Mouse (Mus musculus) stomach, postnatal 0 days (tissue): ENCODE measurements at regions not wholly inside any gene's neighbourhood (a gene's known extent, or its start where the extent isn't known, plus 50 kb on each side); places are given as distances from the start of the nearest gene placed in this dataset.

ENCODE experiments used
- ATAC-seq: fragments of 200-750 bp; cut with Nextera tagmentation; 2 replicates; pipeline ENCODE4 v1.8.0; 2017; ENCODE audit not compliant: low FRiP score, low TSS enrichment
- DNase-seq: peaks from one replicate; pipeline ENCODE4 v3.0.0-alpha.2; 2016; ENCODE audit warnings: low spot score
- H3K27ac ChIP-seq: fragments of 300-500 bp; sonication (generic); replicated peaks from 2 replicates; pipeline ENCODE4 v1.5.1; 2014; ENCODE audit warnings: mild to moderate bottlenecking, control low read depth
- H3K27me3 ChIP-seq: fragments of 300-500 bp; sonication (generic); 2 replicates; pipeline ENCODE4 v1.6.1; 2014; ENCODE audit warnings: low read length; ENCODE audit not compliant: control insufficient read depth, insufficient read depth
- H3K36me3 ChIP-seq: fragments of 300-500 bp; sonication (generic); 2 replicates; pipeline ENCODE4 v1.6.1; 2014; ENCODE audit warnings: low read length, mixed read lengths; ENCODE audit not compliant: control insufficient read depth, insufficient read depth
- H3K4me1 ChIP-seq: fragments of 300-500 bp; sonication (generic); replicated peaks from 2 replicates; pipeline ENCODE4 v1.6.1; 2014; ENCODE audit warnings: antibody characterized with exemption; ENCODE audit not compliant: control insufficient read depth, insufficient read depth
- H3K4me2 ChIP-seq: fragments of 300-500 bp; sonication (generic); replicated peaks from 2 replicates; pipeline ENCODE4 v1.6.1; 2014; ENCODE audit warnings: low read depth, mild to moderate bottlenecking, control low read depth, moderate library complexity
- H3K4me3 ChIP-seq: fragments of 300-500 bp; sonication (generic); 2 replicates; pipeline ENCODE4 v1.5.1; 2014; ENCODE audit warnings: low read depth, low read length, control low read depth
- H3K9ac ChIP-seq: fragments of 300-500 bp; sonication (generic); 2 replicates; pipeline ENCODE4 v1.6.1; 2014; ENCODE audit warnings: mild to moderate bottlenecking, low read length, control low read depth, mixed read lengths
- H3K9me3 ChIP-seq: fragments of 300-500 bp; sonication (generic); 2 replicates; pipeline ENCODE4 v1.6.1; 2016; ENCODE audit warnings: low read length; ENCODE audit not compliant: control insufficient read depth
- CTCF ChIP-seq: IDR thresholded peaks from 2 replicates; pipeline ENCODE4 v1.5.1; 2016; ENCODE audit warnings: antibody characterized with exemption, low read depth, mild to moderate bottlenecking, moderate library complexity
- EP300 ChIP-seq: optimal IDR thresholded peaks from 2 replicates; pipeline ENCODE3; 2016; ENCODE audit warnings: antibody characterized with exemption
- WGBS: fragments of 180-500 bp; shearing (Covaris S2); extraction: QIAGEN DNeasy Blood & Tissue Kit; methylation state at CpG from one replicate; pipeline ENCODE4 v1.1.7; 2014; 5-methylcytosine and 5-hydroxymethylcytosine counted together

DNA sequence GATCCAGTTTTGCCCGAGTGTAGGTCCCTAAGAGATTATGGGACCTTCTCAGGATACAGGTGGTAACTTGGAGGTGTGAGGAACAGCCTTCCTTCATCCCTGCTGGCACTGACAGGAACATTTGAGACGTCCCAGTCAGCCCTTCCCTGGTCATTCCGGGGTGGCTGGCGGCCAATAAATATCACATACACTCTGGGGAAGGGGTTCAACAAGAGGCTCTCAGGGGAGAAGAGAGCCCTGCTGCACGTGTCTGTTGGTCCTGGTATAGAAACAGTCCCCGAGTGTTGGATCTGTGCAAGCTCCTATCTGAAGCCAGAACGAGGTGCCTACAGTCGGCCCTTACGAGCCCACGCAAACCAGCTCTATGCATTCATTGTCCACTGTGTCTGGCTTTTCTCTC, 94.1 kb upstream of the Lemd2 start:
- DNase-seq, result no peak
- H3K4me2 ChIP-seq, result no peak overlapping the region
- no peak for TF ChIP-seq EP300
- TF ChIP-seq CTCF, result no peak
- WGBS, result 63% methylated on average over 10 of the region's 10 CpGs
- H3K4me1 ChIP-seq, result no peaks in the 10 kb centered on the region
- no peaks in the 10 kb centered on the region for H3K9me3 ChIP-seq
- no peak overlapping the region for H3K4me3 ChIP-seq
- H3K9ac ChIP-seq, result no peak overlapping the region
- no peaks in the 10 kb centered on the region for H3K36me3 ChIP-seq
- H3K27me3 ChIP-seq, result no peaks in the 10 kb centered on the region
- no peak overlapping the region for H3K27ac ChIP-seq
- ATAC-seq, result no peak

DNA sequence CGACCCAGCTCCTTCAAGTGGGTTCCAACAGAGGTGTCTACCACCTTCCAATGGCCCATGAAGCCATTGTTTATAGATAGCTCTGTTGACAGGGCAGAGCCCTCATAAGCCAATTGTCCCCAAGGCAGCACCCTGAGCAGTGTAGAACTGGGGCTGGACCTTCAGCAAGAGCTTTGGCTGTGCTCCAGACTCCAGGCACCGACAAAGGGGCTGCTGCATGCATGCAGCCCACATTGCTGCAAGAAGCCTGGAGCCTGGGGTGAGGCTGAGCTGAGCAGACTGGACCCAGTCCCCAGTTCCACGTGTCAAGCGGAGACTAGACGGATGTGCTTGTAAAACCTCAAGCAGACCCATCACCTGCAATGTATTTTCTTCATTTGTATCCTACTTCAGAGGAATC, 91.9 kb upstream of the Lemd2 start:
- H3K27ac ChIP-seq, result no peak overlapping the region
- DNase-seq (no peak), ATAC-seq (no peak)
- no peaks in the 10 kb centered on the region for H3K27me3 ChIP-seq
- no peaks in the 10 kb centered on the region for H3K36me3 ChIP-seq
- no peak for TF ChIP-seq CTCF
- TF ChIP-seq EP300, result no peak
- no peaks in the 10 kb centered on the region for H3K9me3 ChIP-seq
- H3K9ac ChIP-seq, result no peak overlapping the region
- H3K4me3 ChIP-seq, result no peak overlapping the region
- H3K4me1 ChIP-seq, result no peaks in the 10 kb centered on the region
- 82% methylated on average over 5 of the region's 5 CpGs for WGBS
- no peak overlapping the region for H3K4me2 ChIP-seq

DNA sequence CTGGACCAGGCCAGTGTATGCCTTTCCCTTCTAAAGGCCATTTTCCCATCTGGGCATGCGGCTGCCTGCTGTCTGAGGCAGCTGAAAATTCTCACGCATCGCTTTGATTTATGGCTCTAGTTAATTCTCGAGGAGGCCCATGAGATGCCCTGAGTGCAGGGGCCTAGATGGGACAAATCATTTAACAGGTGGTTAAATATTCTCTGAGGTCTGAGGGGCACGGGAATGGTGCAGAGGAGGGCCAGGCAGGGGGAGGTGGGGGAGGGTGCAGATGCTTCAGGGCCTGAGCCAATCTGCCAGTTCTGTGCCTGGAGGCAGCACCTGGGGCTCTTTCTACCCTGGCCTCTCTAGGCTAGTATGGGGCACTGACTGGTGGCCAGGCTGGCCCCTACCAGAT, 89.9 kb upstream of the Lemd2 start:
- ATAC-seq (no peak), DNase-seq (no peak)
- 0 out of 2 replicates have a peak, but pooled peaks cover 3% of the 10 kb centered on the region for H3K9me3 ChIP-seq
- no peak overlapping the region for H3K27ac ChIP-seq
- 38% methylated on average over 5 of the region's 5 CpGs for whole genome bisulfite sequencing
- H3K9ac ChIP-seq, result no peak overlapping the region
- H3K4me2 ChIP-seq, result no peak overlapping the region
- no peaks in the 10 kb centered on the region for H3K4me1 ChIP-seq
- no peak overlapping the region for H3K4me3 ChIP-seq
- TF ChIP-seq EP300 (no peak), CTCF (no peak)
- H3K36me3 ChIP-seq, result no peaks in the 10 kb centered on the region
- H3K27me3 ChIP-seq, result no peaks in the 10 kb centered on the region

DNA sequence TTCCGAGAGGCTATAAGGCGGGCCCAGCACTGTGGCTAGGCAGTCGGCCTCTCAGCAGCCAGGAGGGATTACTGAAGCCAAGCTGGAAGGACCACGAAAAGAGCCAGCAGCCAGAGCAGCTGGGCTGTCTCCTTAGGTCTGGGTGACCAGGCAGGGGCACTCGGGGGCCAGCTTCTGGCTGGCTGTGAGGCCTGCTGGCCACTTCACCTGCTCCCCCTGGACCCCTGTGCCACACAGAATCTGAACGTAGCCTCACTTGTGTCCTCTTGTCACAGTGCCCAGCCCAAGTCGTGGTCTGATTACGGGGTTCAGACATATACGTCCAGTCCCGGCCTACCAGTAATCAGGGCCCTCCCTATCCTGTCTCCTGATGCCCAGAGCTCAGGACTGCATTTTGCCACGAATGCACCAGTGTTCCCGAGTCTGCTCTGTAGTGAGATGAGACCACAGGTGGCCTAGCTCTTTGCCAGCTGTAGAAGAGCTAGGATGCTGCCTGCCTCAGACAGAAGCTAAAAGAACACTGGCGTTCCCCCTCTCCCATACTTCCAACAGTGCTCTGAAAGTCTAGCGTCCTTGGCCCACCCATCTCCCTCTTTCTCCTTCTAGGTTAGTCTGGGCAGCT, 89.4 kb upstream of the Lemd2 start:
- H3K27ac ChIP-seq, result no peak overlapping the region
- DNase-seq, result no peak
- TF ChIP-seq EP300, result no peak
- no peak for TF ChIP-seq CTCF
- no peak for ATAC-seq
- 72% methylated on average over 14 of the region's 14 CpGs for WGBS
- H3K9ac ChIP-seq, result no peak overlapping the region
- H3K27me3 ChIP-seq, result no peaks in the 10 kb centered on the region
- no peaks in the 10 kb centered on the region for H3K4me1 ChIP-seq
- H3K36me3 ChIP-seq, result no peaks in the 10 kb centered on the region
- H3K4me3 ChIP-seq, result no peak overlapping the region
- H3K9me3 ChIP-seq, result 0 out of 2 replicates have a peak, but pooled peaks cover 3% of the 10 kb centered on the region
- H3K4me2 ChIP-seq, result no peak overlapping the region

DNA sequence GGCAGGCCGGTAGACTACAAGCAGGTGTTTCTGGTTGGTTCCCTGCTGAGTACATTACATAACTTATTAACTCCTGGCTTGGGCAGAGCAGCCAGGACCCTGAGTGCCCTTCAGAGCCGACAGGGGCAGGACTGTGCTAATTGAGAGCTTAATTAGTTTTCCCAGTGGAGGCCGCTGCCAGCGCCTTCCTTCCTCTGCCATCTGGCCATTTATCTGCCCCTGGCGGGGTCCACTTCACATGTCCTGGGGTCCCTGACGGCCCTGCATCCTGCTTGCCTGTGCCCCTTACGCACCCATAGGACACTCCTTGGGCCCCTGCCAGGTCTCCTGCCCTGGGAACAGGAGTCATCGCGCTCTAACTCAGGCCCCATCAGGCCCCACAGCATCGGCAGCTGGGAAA, 87.4 kb upstream of the Lemd2 start:
- WGBS, result 86% methylated on average over 10 of the region's 10 CpGs
- no peaks in the 10 kb centered on the region for H3K36me3 ChIP-seq
- no peak for TF ChIP-seq EP300
- no peak for TF ChIP-seq CTCF
- DNase-seq (no peak), ATAC-seq (no peak)
- H3K27me3 ChIP-seq, result no peaks in the 10 kb centered on the region
- no peak overlapping the region for H3K4me2 ChIP-seq
- 0 out of 2 replicates have a peak, but pooled peaks cover 3% of the 10 kb centered on the region for H3K9me3 ChIP-seq
- H3K9ac ChIP-seq, result no peak overlapping the region
- H3K4me1 ChIP-seq, result no peaks in the 10 kb centered on the region
- H3K4me3 ChIP-seq, result no peak overlapping the region
- no peak overlapping the region for H3K27ac ChIP-seq

DNA sequence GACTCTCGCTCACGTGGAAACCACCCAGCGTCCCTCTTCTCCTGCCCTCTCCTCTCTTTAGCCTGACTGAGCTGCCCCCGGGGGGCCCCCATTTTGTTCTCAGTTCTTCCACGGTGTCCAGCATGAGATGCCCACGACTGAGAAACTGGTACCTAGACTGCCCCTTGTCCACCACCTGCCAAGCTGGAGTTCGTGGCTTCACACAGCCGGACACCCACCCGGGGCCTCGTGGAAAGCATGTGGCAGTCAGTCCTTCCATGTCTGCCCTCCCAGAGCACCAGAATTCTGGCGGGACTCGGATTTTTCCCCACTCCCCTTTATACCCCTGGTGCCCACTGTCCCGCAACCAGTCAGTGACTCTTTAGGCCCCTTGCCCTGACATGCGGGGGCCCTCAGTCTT, 86.9 kb upstream of the Lemd2 start:
- Histone ChIP-seq H3K9me3 (0 out of 2 replicates have a peak, but pooled peaks cover 3% of the 10 kb centered on the region), H3K4me1 (no peaks in the 10 kb centered on the region), H3K4me2 (no peak overlapping the region), H3K27me3 (no peaks in the 10 kb centered on the region), H3K27ac (no peak overlapping the region), H3K36me3 (no peaks in the 10 kb centered on the region), H3K4me3 (no peak overlapping the region), H3K9ac (no peak overlapping the region)
- ATAC-seq (no peak), DNase-seq (no peak)
- TF ChIP-seq EP300 (no peak), CTCF (no peak)
- WGBS, result 94% methylated on average over 14 of the region's 14 CpGs
